Mouse (Mus musculus): Measurements from ENCODE around the gene Tmem141. TPM values are rescaled to one million over a fixed set of nuclear protein-coding genes. Genes with fewer than 3 reads are reported as not detected.
A peak's percentile ranks its signal among the peaks of the same experiment; 100 is the strongest.

Gene Tmem141
- polyA plus RNA-seq, 2 experiments = 26.8 to 30.3 TPM

DNA sequence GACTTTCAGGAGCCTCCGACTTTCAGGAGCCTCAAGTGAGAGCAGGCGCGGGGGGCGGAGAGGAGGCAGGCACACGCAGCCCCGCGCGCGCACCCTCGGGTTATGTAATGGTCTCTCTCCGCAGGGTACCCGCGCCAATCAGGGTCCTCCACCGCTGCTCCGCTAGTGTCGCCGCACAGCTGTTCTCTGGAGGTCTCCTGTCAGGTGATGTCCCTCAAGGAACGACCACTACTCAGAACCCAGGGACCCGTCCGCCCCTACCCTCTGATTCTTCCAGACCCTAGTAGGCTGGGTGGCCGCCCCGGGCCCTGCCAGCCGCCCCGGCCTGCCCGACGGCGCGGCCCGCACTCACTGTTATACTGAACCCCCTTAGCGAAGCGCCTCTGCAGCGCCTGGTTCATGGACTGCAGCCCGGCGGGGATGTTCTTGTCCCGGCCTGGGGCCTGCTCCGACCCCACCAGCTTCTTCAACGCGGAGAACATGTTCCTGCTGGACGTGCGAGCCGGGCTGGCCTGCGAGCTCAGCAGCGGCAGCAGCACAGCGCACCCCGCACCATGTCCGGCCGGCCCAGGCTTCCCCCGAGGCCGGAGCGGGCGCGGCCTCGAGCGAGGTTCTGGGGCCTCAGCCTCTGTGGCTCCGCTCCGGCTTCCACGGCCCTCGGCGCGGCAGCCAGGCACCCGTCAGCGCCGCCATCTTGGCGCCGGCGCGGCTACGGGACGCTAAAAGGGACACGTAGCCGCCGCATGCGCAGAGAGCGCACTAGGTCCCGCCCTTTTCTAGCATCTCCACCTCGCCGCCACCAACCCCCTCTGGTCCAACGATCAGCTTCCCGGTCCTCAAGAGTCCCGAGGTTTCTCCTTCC lies 13.8 kb downstream of the Tmem141 start, which contains the start of gene Rabl6:
Gene Rabl6, minus strand, starts transcription at position 761 of the 862 bp plus-strand sequence.
- peak; percentile 92 for ATAC-seq (ENCODE audit: low FRiP score, low read depth)

DNA sequence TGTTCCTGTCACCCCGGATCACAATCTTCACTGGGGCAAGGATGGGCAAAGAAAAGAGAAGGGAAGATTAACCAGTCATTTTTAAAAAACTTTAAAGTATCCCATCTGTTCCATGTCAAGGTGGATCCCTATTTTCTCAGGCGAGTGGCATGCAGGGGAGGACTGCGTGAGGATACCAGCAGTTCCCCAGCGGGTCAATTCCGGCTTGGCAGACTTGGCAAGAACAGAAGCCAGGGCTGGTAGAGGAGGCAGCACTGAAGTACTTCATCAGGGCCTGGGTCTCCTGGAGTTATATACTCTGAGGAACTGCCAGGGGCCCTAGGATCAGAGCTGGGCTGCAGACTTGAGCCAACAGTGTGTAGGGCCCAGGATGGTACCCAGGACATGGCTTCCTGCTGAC lies 19.3 kb downstream of the Tmem141 start:
- no peak overlapping the region for H3K9ac ChIP-seq (ENCODE audit: low read depth, low read length, severe bottlenecking)
- H3K27me3 ChIP-seq (ENCODE audit: control insufficient read depth, insufficient read depth, low read length) = no peaks in the 10 kb centered on the region
- no peaks in the 10 kb centered on the region for H3K9me3 ChIP-seq (ENCODE audit: control insufficient read depth, low read length)
- H3K36me3 ChIP-seq (ENCODE audit: control insufficient read depth, insufficient read depth, low read length) = peaks cover 62% of the 10 kb centered on the region
- no peak overlapping the region for H3K27ac ChIP-seq (replicated peaks; ENCODE audit: low read depth, low read length)
- TF ChIP-seq POLR2A (IDR thresholded peaks at IDR 0.05; ENCODE audit: borderline replicate concordance, extremely low read depth, insufficient read depth, insufficient read length) = no peak
- H3K4me2 ChIP-seq (replicated peaks; ENCODE audit: low read depth, low read length, severe bottlenecking) = no peak overlapping the region
- ATAC-seq (ENCODE audit: low FRiP score, low read depth) (no peak), DNase-seq (ENCODE audit: low spot score) (no peak)
- H3K4me1 ChIP-seq (ENCODE audit: control insufficient read depth, insufficient read depth, low read length) = peaks cover 9% of the 10 kb centered on the region
- H3K4me3 ChIP-seq (replicated peaks; ENCODE audit: low read length) = no peak overlapping the region
- WGBS = 94% methylated on average over 5 of the region's 5 CpGs

More for the DNA sequence above, 13.8 kb downstream of the Tmem141 start, which contains the start of gene Rabl6:
- WGBS = 0% methylated on average over 69 of the region's 80 CpGs
- DNase-seq (ENCODE audit: low spot score) = peak; percentile 93
- H3K36me3 ChIP-seq (ENCODE audit: control insufficient read depth, insufficient read depth, low read length) = peaks cover 7% of the 10 kb centered on the region; the same call in 1 of the 2 replicates
- peak within 1 kb of the TSS; percentile 100 for H3K4me3 ChIP-seq (replicated peaks; ENCODE audit: low read length)
- H3K27me3 ChIP-seq (ENCODE audit: control insufficient read depth, insufficient read depth, low read length) = no peaks in the 10 kb centered on the region
- peak; percentile 96 for TF ChIP-seq POLR2A (IDR thresholded peaks at IDR 0.05; ENCODE audit: borderline replicate concordance, extremely low read depth, insufficient read depth, insufficient read length)
- peak within 1 kb of the TSS; percentile 65 for H3K4me2 ChIP-seq (replicated peaks; ENCODE audit: low read depth, low read length, severe bottlenecking)
- H3K9ac ChIP-seq (ENCODE audit: low read depth, low read length, severe bottlenecking) = peak within 1 kb of the TSS; percentile 97
- no peaks in the 10 kb centered on the region for H3K9me3 ChIP-seq (ENCODE audit: control insufficient read depth, low read length)
- H3K27ac ChIP-seq (replicated peaks; ENCODE audit: low read depth, low read length) = peak within 1 kb of the TSS; percentile 95
- H3K4me1 ChIP-seq (ENCODE audit: control insufficient read depth, insufficient read depth, low read length) = peaks cover 15% of the 10 kb centered on the region

DNA sequence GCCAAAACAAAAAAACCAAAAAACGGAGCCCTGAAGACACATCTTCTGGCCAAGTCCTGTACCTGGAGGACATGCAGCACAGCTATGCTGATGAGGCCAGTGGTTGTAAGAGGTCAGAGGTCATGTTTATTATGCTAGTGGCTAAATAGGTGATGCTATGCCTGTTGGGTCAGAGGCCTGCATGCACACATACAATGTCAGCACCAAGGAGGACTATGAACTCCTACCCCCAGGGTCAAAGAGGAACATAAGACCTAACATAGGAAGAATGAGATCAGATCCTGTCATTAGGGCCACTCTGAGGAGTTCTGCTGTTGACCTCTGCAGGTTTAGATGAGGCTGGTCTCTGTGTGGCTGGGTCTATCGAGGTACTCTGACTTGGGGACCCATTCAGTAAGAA lies 21.8 kb downstream of the Tmem141 start:
- ATAC-seq (ENCODE audit: low FRiP score, low read depth) (no peak), DNase-seq (ENCODE audit: low spot score) (no peak)
- no peak for TF ChIP-seq POLR2A (IDR thresholded peaks at IDR 0.05; ENCODE audit: borderline replicate concordance, extremely low read depth, insufficient read depth, insufficient read length)
- Histone ChIP-seq H3K9me3 (ENCODE audit: control insufficient read depth, low read length) (no peaks in the 10 kb centered on the region), H3K27me3 (ENCODE audit: control insufficient read depth, insufficient read depth, low read length) (no peaks in the 10 kb centered on the region), H3K36me3 (ENCODE audit: control insufficient read depth, insufficient read depth, low read length) (peaks cover 87% of the 10 kb centered on the region), H3K4me2 (replicated peaks; ENCODE audit: low read depth, low read length, severe bottlenecking) (no peak overlapping the region), H3K9ac (ENCODE audit: low read depth, low read length, severe bottlenecking) (no peak overlapping the region), H3K27ac (replicated peaks; ENCODE audit: low read depth, low read length) (no peak overlapping the region), H3K4me1 (ENCODE audit: control insufficient read depth, insufficient read depth, low read length) (no peaks in the 10 kb centered on the region), H3K4me3 (replicated peaks; ENCODE audit: low read length) (no peak overlapping the region)
- whole genome bisulfite sequencing = 83% methylated on average over 2 of the region's 2 CpGs

DNA sequence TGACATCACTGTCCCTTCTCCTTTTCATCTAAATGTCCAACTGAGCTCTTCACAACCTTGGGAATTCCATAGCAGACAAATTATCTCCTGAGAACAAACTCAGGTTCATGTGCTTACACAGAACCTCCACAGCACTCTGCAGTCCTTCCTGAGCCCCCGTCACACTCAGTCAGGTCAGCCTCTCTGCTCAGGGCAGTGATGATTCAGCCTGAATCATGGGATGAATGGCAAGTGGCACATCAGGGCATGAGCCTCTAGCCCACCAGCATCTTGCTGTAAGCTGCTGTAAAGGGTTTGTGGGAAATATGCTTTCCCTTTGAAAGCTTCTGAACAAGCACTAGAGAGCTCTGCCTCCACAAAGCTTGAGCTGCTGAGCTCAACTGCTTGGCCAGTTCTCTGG lies 23.1 kb downstream of the Tmem141 start:
- WGBS = 100% methylated on average over 1 of the region's 1 CpGs
- DNase-seq (ENCODE audit: low spot score) (no peak), ATAC-seq (ENCODE audit: low FRiP score, low read depth) (no peak)
- Histone ChIP-seq H3K27me3 (ENCODE audit: control insufficient read depth, insufficient read depth, low read length) (no peaks in the 10 kb centered on the region), H3K9ac (ENCODE audit: low read depth, low read length, severe bottlenecking) (no peak overlapping the region), H3K36me3 (ENCODE audit: control insufficient read depth, insufficient read depth, low read length) (peaks cover 89% of the 10 kb centered on the region), H3K4me2 (replicated peaks; ENCODE audit: low read depth, low read length, severe bottlenecking) (no peak overlapping the region), H3K4me1 (ENCODE audit: control insufficient read depth, insufficient read depth, low read length) (no peaks in the 10 kb centered on the region), H3K4me3 (replicated peaks; ENCODE audit: low read length) (no peak overlapping the region), H3K9me3 (ENCODE audit: control insufficient read depth, low read length) (no peaks in the 10 kb centered on the region), H3K27ac (replicated peaks; ENCODE audit: low read depth, low read length) (no peak overlapping the region)
- no peak for TF ChIP-seq POLR2A (IDR thresholded peaks at IDR 0.05; ENCODE audit: borderline replicate concordance, extremely low read depth, insufficient read depth, insufficient read length)

DNA sequence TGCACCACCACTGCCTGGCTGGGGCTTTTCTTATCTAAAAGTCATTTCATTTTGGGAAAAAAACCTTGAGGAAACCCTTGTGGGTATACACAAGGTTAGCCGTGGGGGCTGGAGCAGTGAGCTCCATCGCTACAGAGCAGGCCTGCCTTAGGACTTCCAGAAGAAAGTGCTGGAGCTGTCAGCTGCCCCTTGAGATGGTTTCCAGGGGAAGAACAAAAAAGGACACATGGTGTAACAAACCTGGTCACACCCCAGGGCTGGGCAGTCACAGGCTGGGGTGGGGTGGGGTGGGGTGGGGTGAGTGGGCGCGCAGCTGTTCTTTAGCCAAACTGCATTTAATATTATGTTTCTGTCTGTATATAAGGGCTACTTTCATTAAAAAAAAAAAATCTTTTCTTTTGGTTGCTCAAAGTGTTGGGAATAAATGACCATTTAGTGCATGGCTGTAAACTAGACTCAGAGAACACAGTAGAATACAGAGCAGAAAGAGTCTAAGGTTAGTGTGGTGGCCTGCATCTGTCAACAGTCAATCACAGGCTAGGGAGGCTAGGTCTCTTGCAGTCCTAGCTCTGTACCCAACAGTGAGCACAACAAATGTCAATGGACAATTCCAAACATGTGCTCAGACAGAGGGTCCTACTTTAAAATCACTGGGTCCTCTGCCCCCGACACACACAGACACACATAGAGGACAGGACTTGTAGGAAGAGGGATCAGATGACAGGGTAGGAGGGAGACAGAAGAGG lies 24.9 kb downstream of the Tmem141 start:
- Histone ChIP-seq H3K9me3 (ENCODE audit: control insufficient read depth, low read length) (no peaks in the 10 kb centered on the region), H3K4me2 (replicated peaks; ENCODE audit: low read depth, low read length, severe bottlenecking) (no peak overlapping the region), H3K9ac (ENCODE audit: low read depth, low read length, severe bottlenecking) (no peak overlapping the region), H3K4me1 (ENCODE audit: control insufficient read depth, insufficient read depth, low read length) (no peaks in the 10 kb centered on the region), H3K27me3 (ENCODE audit: control insufficient read depth, insufficient read depth, low read length) (no peaks in the 10 kb centered on the region), H3K4me3 (replicated peaks; ENCODE audit: low read length) (no peak overlapping the region), H3K36me3 (ENCODE audit: control insufficient read depth, insufficient read depth, low read length) (peaks cover 95% of the 10 kb centered on the region), H3K27ac (replicated peaks; ENCODE audit: low read depth, low read length) (no peak overlapping the region)
- 92% methylated on average over 5 of the region's 5 CpGs for WGBS
- ATAC-seq (ENCODE audit: low FRiP score, low read depth) (0 out of 2 replicates have a peak, but pooled peaks have one; percentile 45), DNase-seq (ENCODE audit: low spot score) (no peak)
- no peak for TF ChIP-seq POLR2A (IDR thresholded peaks at IDR 0.05; ENCODE audit: borderline replicate concordance, extremely low read depth, insufficient read depth, insufficient read length)
